Mouse (Mus musculus): Measurements from ENCODE around the gene Nek4.
A peak's percentile ranks its signal among the peaks of the same experiment; 100 is the strongest.

Nek4 gene

GRCm38 (mm10) chr14:30951154-30951825 is at the start of gene Nek4:
Gene Nek4 (plus strand): TSS chr14:30951377.
- peak; percentile 92 for DNase-seq (ENCODE audit: low read depth, low spot score)

- no peak for DNase-seq (ENCODE audit: low read depth, low spot score)
Measured at GRCm38 (mm10) chr14:30902628-30903027, 48.5 kb upstream of the Nek4 start.

GRCm38 (mm10) chr14:30903036-30903435 is 48.1 kb upstream of the Nek4 start:
- no peak for DNase-seq (ENCODE audit: low read depth, low spot score)

GRCm38 (mm10) chr14:30904307-30904706 is 46.9 kb upstream of the Nek4 start:
- DNase-seq (ENCODE audit: low read depth, low spot score): no peak

- DNase-seq (ENCODE audit: low read depth, low spot score): no peak
Measured at GRCm38 (mm10) chr14:30906001-30906400, 45.2 kb upstream of the Nek4 start.

- no peak for DNase-seq (ENCODE audit: low read depth, low spot score)
Measured at GRCm38 (mm10) chr14:30907814-30908265, 43.3 kb upstream of the Nek4 start.

GRCm38 (mm10) chr14:30911141-30911540 is 40.0 kb upstream of the Nek4 start:
- no peak for DNase-seq (ENCODE audit: low read depth, low spot score)

GRCm38 (mm10) chr14:30912641-30913040 is 38.5 kb upstream of the Nek4 start:
- DNase-seq (ENCODE audit: low read depth, low spot score): no peak

GRCm38 (mm10) chr14:30913404-30913803 is 37.8 kb upstream of the Nek4 start:
- no peak for DNase-seq (ENCODE audit: low read depth, low spot score)

- DNase-seq (ENCODE audit: low read depth, low spot score): peak; percentile 4
Measured at GRCm38 (mm10) chr14:30916516-30916915, 34.7 kb upstream of the Nek4 start.

GRCm38 (mm10) chr14:30922053-30922670 is 29.0 kb upstream of the Nek4 start:
- DNase-seq (ENCODE audit: low read depth, low spot score): no peak

GRCm38 (mm10) chr14:30923375-30924105 is 27.6 kb upstream of the Nek4 start, which contains the start of gene Itih3:
Gene Itih3 (minus strand): TSS chr14:30923760.
- no peak for DNase-seq (ENCODE audit: low read depth, low spot score)

GRCm38 (mm10) chr14:30925492-30925891 is 25.7 kb upstream of the Nek4 start:
- DNase-seq (ENCODE audit: low read depth, low spot score): no peak

GRCm38 (mm10) chr14:30930386-30930785 is 20.8 kb upstream of the Nek4 start:
- DNase-seq (ENCODE audit: low read depth, low spot score): no peak

- DNase-seq (ENCODE audit: low read depth, low spot score): no peak
Measured at GRCm38 (mm10) chr14:30933351-30933750, 17.8 kb upstream of the Nek4 start.

- no peak for DNase-seq (ENCODE audit: low read depth, low spot score)
Measured at GRCm38 (mm10) chr14:30942254-30942653, 8.9 kb upstream of the Nek4 start.

GRCm38 (mm10) chr14:30943038-30943437 is 8.1 kb upstream of the Nek4 start, which contains the start of gene Itih1:
Gene Itih1 (minus strand): TSS chr14:30943289.
- DNase-seq (ENCODE audit: low read depth, low spot score): no peak

GRCm38 (mm10) chr14:30943860-30944674 is 7.1 kb upstream of the Nek4 start:
- no peak for DNase-seq (ENCODE audit: low read depth, low spot score)

- no peak for DNase-seq (ENCODE audit: low read depth, low spot score)
Measured at GRCm38 (mm10) chr14:30944745-30945144, 6.4 kb upstream of the Nek4 start.

GRCm38 (mm10) chr14:30949986-30950385 is 1.2 kb upstream of the Nek4 start:
- DNase-seq (ENCODE audit: low read depth, low spot score): no peak

- no peak for DNase-seq (ENCODE audit: low read depth, low spot score)
Measured at GRCm38 (mm10) chr14:30958517-30958916, 7.3 kb downstream of the Nek4 start.

GRCm38 (mm10) chr14:30959031-30959430 is 7.9 kb downstream of the Nek4 start:
- DNase-seq (ENCODE audit: low read depth, low spot score): no peak
